Mouse (Mus musculus) liver, embryonic 11.5 days (tissue): ENCODE results near the gene Cct2. TPM values are rescaled to one million over a fixed set of nuclear protein-coding genes. Genes with fewer than 3 reads are reported as not detected.

Source experiments
- ATAC-seq: fragments of 200-750 bp; cut with Nextera tagmentation; replicated peaks from 2 replicates; pipeline ENCODE4 v1.8.0; 2017; ENCODE audit warnings: moderate number of reproducible peaks, mild to moderate bottlenecking, moderate TSS enrichment, moderate library complexity; ENCODE audit not compliant: low FRiP score
- DNase-seq: peaks from one replicate; pipeline ENCODE4 v3.0.0-alpha.2; 2017; ENCODE audit warnings: low spot score
- H3K27ac ChIP-seq: fragments of 300-500 bp; sonication (generic); 2 replicates; pipeline ENCODE4 v1.5.1; 2014; ENCODE audit warnings: mild to moderate bottlenecking, low read depth, low read length, control low read depth
- H3K27me3 ChIP-seq: fragments of 300-500 bp; sonication (generic); replicated peaks from 2 replicates; pipeline ENCODE4 v1.6.1; 2014; ENCODE audit warnings: low read length, mixed read lengths; ENCODE audit not compliant: control insufficient read depth, insufficient read depth
- H3K36me3 ChIP-seq: fragments of 300-500 bp; sonication (generic); 2 replicates; pipeline ENCODE4 v1.6.1; 2014; ENCODE audit warnings: mild to moderate bottlenecking, low read length, moderate library complexity, mixed read lengths; ENCODE audit not compliant: control insufficient read depth, insufficient read depth
- H3K4me1 ChIP-seq: fragments of 300-500 bp; sonication (generic); replicated peaks from 2 replicates; pipeline ENCODE4 v1.6.1; 2014; ENCODE audit warnings: low read length, mixed read lengths; ENCODE audit not compliant: control insufficient read depth, insufficient read depth
- H3K4me2 ChIP-seq: fragments of 300-500 bp; sonication (generic); 2 replicates; pipeline ENCODE4 v1.6.1; 2014; ENCODE audit warnings: mild to moderate bottlenecking, control low read depth, moderate library complexity
- H3K4me3 ChIP-seq: fragments of 300-500 bp; sonication (generic); 2 replicates; pipeline ENCODE4 v1.5.1; 2014; ENCODE audit warnings: low read depth, low read length, control low read depth
- H3K9ac ChIP-seq: fragments of 300-500 bp; sonication (generic); 2 replicates; pipeline ENCODE4 v1.6.1; 2014; ENCODE audit warnings: low read depth, low read length, control low read depth
- H3K9me3 ChIP-seq: fragments of 300-500 bp; sonication (generic); 2 replicates; pipeline ENCODE4 v1.6.1; 2016; ENCODE audit warnings: low read length, inconsistent platforms, mixed read lengths; ENCODE audit not compliant: control insufficient read depth
- WGBS: fragments of 180-500 bp; shearing (Covaris S2); extraction: QIAGEN DNeasy Blood & Tissue Kit; methylation state at CpG from one replicate; pipeline ENCODE4 v1.1.7; 2014; 5-methylcytosine and 5-hydroxymethylcytosine counted together
- polyA plus RNA-seq: library from polyadenylated mRNA; unstranded; fragments of >200 nt; fragmentation: Nextera tagmentation; extraction: Ambion mirVana; gene quantifications from 2 replicates; pipeline ENCODE4 v1.2.1, GENCODE M21; 2014

Cct2 gene
- polyA plus RNA-seq, 1 experiment from 2014 or later = 416 TPM

- Histone ChIP-seq H3K9me3 (no peaks in the 10 kb centered on the region), H3K4me2 (no peak overlapping the region), H3K9ac (no peak overlapping the region), H3K36me3 (no peaks in the 10 kb centered on the region), H3K27ac (no peak overlapping the region), H3K27me3 (no peaks in the 10 kb centered on the region), H3K4me3 (no peak overlapping the region), H3K4me1 (no peaks in the 10 kb centered on the region)
- 73% methylated on average over 5 of the region's 5 CpGs for WGBS
- no peak for ATAC-seq
- DNase-seq = no peak
These were observed 58.9 kb downstream of the Cct2 start for GRCm38 (mm10) chr10:117004695-117005094.

Other genes starting within 250 kb of the Cct2 start
- 0.08 and 0.16 TPM in 2 replicates for gene Myrfl, start 166.9 kb downstream of the Cct2 start, polyA plus RNA-seq
- 16.2 and 17.1 TPM in 2 replicates for gene Rab3ip, start 113.0 kb downstream of the Cct2 start, polyA plus RNA-seq
- gene Gm10271, start 91.2 kb downstream of the Cct2 start, polyA plus RNA-seq = not detected in 2 replicates
- 0.06 TPM in 1 of 2 replicates, not detected in the other for gene Best3, start 77.5 kb downstream of the Cct2 start, polyA plus RNA-seq
- gene Lrrc10, start 18.5 kb downstream of the Cct2 start, polyA plus RNA-seq = 0.21 and 0.23 TPM in 2 replicates
- gene Frs2, start 84.7 kb upstream of the Cct2 start, polyA plus RNA-seq = 21.3 and 23.5 TPM in 2 replicates
- gene Yeats4, start 160.7 kb upstream of the Cct2 start, polyA plus RNA-seq = 83.2 and 85.4 TPM in 2 replicates
- gene 9530003J23Rik, start 174.9 kb upstream of the Cct2 start, polyA plus RNA-seq = 0.21 TPM in 1 of 2 replicates, not detected in the other
- gene Lyz2, start 218.5 kb upstream of the Cct2 start, polyA plus RNA-seq = 86.2 and 92.6 TPM in 2 replicates
- gene Lyz1, start 229.1 kb upstream of the Cct2 start, polyA plus RNA-seq = not detected in 2 replicates